Mouse (Mus musculus): ENCODE data around the gene Pif1. TPM values are rescaled to one million over a fixed set of nuclear protein-coding genes. Genes with fewer than 3 reads are reported as not detected.

Gene Pif1
- polyA plus RNA-seq, 1 experiment from 2014 or later: 6.3 TPM

- H3K27me3 ChIP-seq (replicated peaks; ENCODE audit: control insufficient read depth, insufficient read depth, low read length): no peaks in the 10 kb centered on the region
- no peak overlapping the region for H3K9ac ChIP-seq (ENCODE audit: low read length)
- H3K4me2 ChIP-seq (ENCODE audit: low read length): no peak overlapping the region
- WGBS: 96% methylated on average over 4 of the region's 4 CpGs
- H3K27ac ChIP-seq (ENCODE audit: low read depth, low read length): no peak overlapping the region
- H3K4me1 ChIP-seq (ENCODE audit: control insufficient read depth, insufficient read depth, low read length): no peaks in the 10 kb centered on the region
- H3K36me3 ChIP-seq (ENCODE audit: control insufficient read depth, insufficient read depth, low read length): peaks cover 16% of the 10 kb centered on the region; the same call in 1 of the 2 replicates
- H3K4me3 ChIP-seq (ENCODE audit: low read depth, low read length): no peak overlapping the region
- no peaks in the 10 kb centered on the region for H3K9me3 ChIP-seq (replicated peaks; ENCODE audit: control insufficient read depth, low read length)
- ATAC-seq: no peak
- no peak for DNase-seq (ENCODE audit: low spot score)
Observed at GRCm38 (mm10) chr9:65555621-65556020, 31.3 kb upstream of the Pif1 start.

GRCm38 (mm10) chr9:65556349-65556748 is 30.6 kb upstream of the Pif1 start:
- H3K4me2 ChIP-seq (ENCODE audit: low read length): no peak overlapping the region
- peaks cover 16% of the 10 kb centered on the region; the same call in 1 of the 2 replicates for H3K36me3 ChIP-seq (ENCODE audit: control insufficient read depth, insufficient read depth, low read length)
- H3K9me3 ChIP-seq (replicated peaks; ENCODE audit: control insufficient read depth, low read length): no peaks in the 10 kb centered on the region
- 85% methylated on average over 8 of the region's 8 CpGs for WGBS
- DNase-seq (ENCODE audit: low spot score) (no peak), ATAC-seq (no peak)
- H3K27me3 ChIP-seq (replicated peaks; ENCODE audit: control insufficient read depth, insufficient read depth, low read length): no peaks in the 10 kb centered on the region
- no peak overlapping the region for H3K4me3 ChIP-seq (ENCODE audit: low read depth, low read length)
- no peak overlapping the region for H3K9ac ChIP-seq (ENCODE audit: low read length)
- H3K27ac ChIP-seq (ENCODE audit: low read depth, low read length): no peak overlapping the region
- 0 out of 2 replicates have a peak, but pooled peaks cover 1% of the 10 kb centered on the region for H3K4me1 ChIP-seq (ENCODE audit: control insufficient read depth, insufficient read depth, low read length)

GRCm38 (mm10) chr9:65556979-65557378 is 30.0 kb upstream of the Pif1 start:
- no peak overlapping the region for H3K4me3 ChIP-seq (ENCODE audit: low read depth, low read length)
- no peak for DNase-seq (ENCODE audit: low spot score)
- no peak overlapping the region for H3K27ac ChIP-seq (ENCODE audit: low read depth, low read length)
- no peaks in the 10 kb centered on the region for H3K9me3 ChIP-seq (replicated peaks; ENCODE audit: control insufficient read depth, low read length)
- H3K36me3 ChIP-seq (ENCODE audit: control insufficient read depth, insufficient read depth, low read length): peaks cover 16% of the 10 kb centered on the region; the same call in 1 of the 2 replicates
- no peak overlapping the region for H3K4me2 ChIP-seq (ENCODE audit: low read length)
- 0 out of 2 replicates have a peak, but pooled peaks cover 4% of the 10 kb centered on the region for H3K4me1 ChIP-seq (ENCODE audit: control insufficient read depth, insufficient read depth, low read length)
- no peak overlapping the region for H3K9ac ChIP-seq (ENCODE audit: low read length)
- 99% methylated on average over 5 of the region's 5 CpGs for WGBS
- ATAC-seq: no peak
- no peaks in the 10 kb centered on the region for H3K27me3 ChIP-seq (replicated peaks; ENCODE audit: control insufficient read depth, insufficient read depth, low read length)

GRCm38 (mm10) chr9:65558806-65559205 is 28.2 kb upstream of the Pif1 start:
- no peaks in the 10 kb centered on the region for H3K9me3 ChIP-seq (replicated peaks; ENCODE audit: control insufficient read depth, low read length)
- peaks cover 19% of the 10 kb centered on the region; the same call in 1 of the 2 replicates for H3K36me3 ChIP-seq (ENCODE audit: control insufficient read depth, insufficient read depth, low read length)
- no peak overlapping the region for H3K9ac ChIP-seq (ENCODE audit: low read length)
- ATAC-seq (no peak), DNase-seq (ENCODE audit: low spot score) (no peak)
- WGBS: 96% methylated on average over 6 of the region's 6 CpGs
- H3K4me3 ChIP-seq (ENCODE audit: low read depth, low read length): no peak overlapping the region
- H3K27ac ChIP-seq (ENCODE audit: low read depth, low read length): no peak overlapping the region
- H3K4me2 ChIP-seq (ENCODE audit: low read length): no peak overlapping the region
- H3K27me3 ChIP-seq (replicated peaks; ENCODE audit: control insufficient read depth, insufficient read depth, low read length): no peaks in the 10 kb centered on the region
- 0 out of 2 replicates have a peak, but pooled peaks cover 4% of the 10 kb centered on the region for H3K4me1 ChIP-seq (ENCODE audit: control insufficient read depth, insufficient read depth, low read length)

GRCm38 (mm10) chr9:65561016-65561415 is 25.9 kb upstream of the Pif1 start:
- WGBS: 72% methylated on average over 4 of the region's 4 CpGs

GRCm38 (mm10) chr9:65562081-65562506 is 24.9 kb upstream of the Pif1 start:
- Histone ChIP-seq H3K27ac (ENCODE audit: low read depth, low read length) (no peak overlapping the region), H3K36me3 (ENCODE audit: control insufficient read depth, insufficient read depth, low read length) (peaks cover 6% of the 10 kb centered on the region; the same call in 1 of the 2 replicates)
- DNase-seq (ENCODE audit: low spot score): no peak

More at GRCm38 (mm10) chr9:65561016-65561415, 25.9 kb upstream of the Pif1 start:
- DNase-seq (ENCODE audit: low spot score): peak; percentile 59
- H3K4me2 ChIP-seq (ENCODE audit: low read length): no peak overlapping the region
- no peak overlapping the region for H3K9ac ChIP-seq (ENCODE audit: low read length)
- H3K36me3 ChIP-seq (ENCODE audit: control insufficient read depth, insufficient read depth, low read length): peaks cover 15% of the 10 kb centered on the region; the same call in 1 of the 2 replicates
- no peaks in the 10 kb centered on the region for H3K27me3 ChIP-seq (replicated peaks; ENCODE audit: control insufficient read depth, insufficient read depth, low read length)
- H3K27ac ChIP-seq (ENCODE audit: low read depth, low read length): no peak overlapping the region
- peak; percentile 48; the same call in 1 of the 2 replicates for ATAC-seq
- no peaks in the 10 kb centered on the region for H3K9me3 ChIP-seq (replicated peaks; ENCODE audit: control insufficient read depth, low read length)
- H3K4me3 ChIP-seq (ENCODE audit: low read depth, low read length): no peak overlapping the region
- H3K4me1 ChIP-seq (ENCODE audit: control insufficient read depth, insufficient read depth, low read length): 0 out of 2 replicates have a peak, but pooled peaks cover 4% of the 10 kb centered on the region

GRCm38 (mm10) chr9:65563073-65563472 is 23.9 kb upstream of the Pif1 start:
- H3K36me3 ChIP-seq (ENCODE audit: control insufficient read depth, insufficient read depth, low read length): 0 out of 2 replicates have a peak, but pooled peaks cover 6% of the 10 kb centered on the region
- no peaks in the 10 kb centered on the region for H3K27me3 ChIP-seq (replicated peaks; ENCODE audit: control insufficient read depth, insufficient read depth, low read length)
- H3K9ac ChIP-seq (ENCODE audit: low read length): no peak overlapping the region
- 92% methylated on average over 5 of the region's 5 CpGs for WGBS
- H3K4me3 ChIP-seq (ENCODE audit: low read depth, low read length): no peak overlapping the region
- DNase-seq (ENCODE audit: low spot score): no peak
- H3K4me1 ChIP-seq (ENCODE audit: control insufficient read depth, insufficient read depth, low read length): 0 out of 2 replicates have a peak, but pooled peaks cover 4% of the 10 kb centered on the region
- H3K9me3 ChIP-seq (replicated peaks; ENCODE audit: control insufficient read depth, low read length): no peaks in the 10 kb centered on the region
- no peak overlapping the region for H3K4me2 ChIP-seq (ENCODE audit: low read length)
- H3K27ac ChIP-seq (ENCODE audit: low read depth, low read length): no peak overlapping the region
- no peak for ATAC-seq

More at GRCm38 (mm10) chr9:65562081-65562506, 24.9 kb upstream of the Pif1 start:
- no peaks in the 10 kb centered on the region for H3K27me3 ChIP-seq (replicated peaks; ENCODE audit: control insufficient read depth, insufficient read depth, low read length)
- 48% methylated on average over 4 of the region's 4 CpGs for WGBS
- 0 out of 2 replicates have a peak, but pooled peaks cover 4% of the 10 kb centered on the region for H3K4me1 ChIP-seq (ENCODE audit: control insufficient read depth, insufficient read depth, low read length)
- no peak overlapping the region for H3K4me3 ChIP-seq (ENCODE audit: low read depth, low read length)
- H3K4me2 ChIP-seq (ENCODE audit: low read length): no peak overlapping the region
- H3K9me3 ChIP-seq (replicated peaks; ENCODE audit: control insufficient read depth, low read length): no peaks in the 10 kb centered on the region
- H3K9ac ChIP-seq (ENCODE audit: low read length): no peak overlapping the region
- ATAC-seq: no peak

- Histone ChIP-seq H3K4me1 (ENCODE audit: control insufficient read depth, insufficient read depth, low read length) (0 out of 2 replicates have a peak, but pooled peaks cover 4% of the 10 kb centered on the region), H3K4me2 (ENCODE audit: low read length) (no peak overlapping the region), H3K27ac (ENCODE audit: low read depth, low read length) (no peak overlapping the region), H3K36me3 (ENCODE audit: control insufficient read depth, insufficient read depth, low read length) (0 out of 2 replicates have a peak, but pooled peaks cover 3% of the 10 kb centered on the region), H3K4me3 (ENCODE audit: low read depth, low read length) (no peak overlapping the region), H3K9ac (ENCODE audit: low read length) (no peak overlapping the region), H3K27me3 (replicated peaks; ENCODE audit: control insufficient read depth, insufficient read depth, low read length) (no peaks in the 10 kb centered on the region), H3K9me3 (replicated peaks; ENCODE audit: control insufficient read depth, low read length) (no peaks in the 10 kb centered on the region)
- 85% methylated on average over 2 of the region's 2 CpGs for WGBS
- no peak for DNase-seq (ENCODE audit: low spot score)
- no peak for ATAC-seq
Observed at GRCm38 (mm10) chr9:65564698-65565097, 22.3 kb upstream of the Pif1 start.

GRCm38 (mm10) chr9:65568787-65569186 is 18.2 kb upstream of the Pif1 start:
- no peaks in the 10 kb centered on the region for H3K27me3 ChIP-seq (replicated peaks; ENCODE audit: control insufficient read depth, insufficient read depth, low read length)
- H3K9me3 ChIP-seq (replicated peaks; ENCODE audit: control insufficient read depth, low read length): no peaks in the 10 kb centered on the region
- no peaks in the 10 kb centered on the region for H3K4me1 ChIP-seq (ENCODE audit: control insufficient read depth, insufficient read depth, low read length)
- H3K4me2 ChIP-seq (ENCODE audit: low read length): no peak overlapping the region
- no peak overlapping the region for H3K9ac ChIP-seq (ENCODE audit: low read length)
- DNase-seq (ENCODE audit: low spot score): no peak
- ATAC-seq: no peak
- H3K4me3 ChIP-seq (ENCODE audit: low read depth, low read length): no peak overlapping the region
- 96% methylated on average over 6 of the region's 6 CpGs for WGBS
- no peaks in the 10 kb centered on the region for H3K36me3 ChIP-seq (ENCODE audit: control insufficient read depth, insufficient read depth, low read length)
- H3K27ac ChIP-seq (ENCODE audit: low read depth, low read length): no peak overlapping the region

Measured in forebrain, embryonic 14.5 days (tissue).